Mouse (Mus musculus): ENCODE measurements at regions not wholly inside any gene's neighbourhood (a gene's known extent, or its start where the extent isn't known, plus 50 kb on each side); places are given as distances from the start of the nearest gene placed in this dataset.

- WGBS, result 22% methylated on average over 6 of the region's 6 CpGs
- peaks cover 3% of the 10 kb centered on the region; the same call in 1 of the 2 replicates for H3K9me3 ChIP-seq (ENCODE audit: low read length)
- H3K27ac ChIP-seq (ENCODE audit: low read length), result peak overlapping the region; percentile 17; the same call in 1 of the 2 replicates
- no peak overlapping the region for H3K4me2 ChIP-seq (replicated peaks; ENCODE audit: low read depth, low read length)
- H3K4me3 ChIP-seq (ENCODE audit: low read length), result no peak overlapping the region
- H3K4me1 ChIP-seq (ENCODE audit: insufficient read depth, low read length), result peaks cover 5% of the 10 kb centered on the region; the same call in 1 of the 2 replicates
- no peaks in the 10 kb centered on the region for H3K36me3 ChIP-seq (ENCODE audit: insufficient read depth, low read length)
- H3K27me3 ChIP-seq (ENCODE audit: insufficient read depth, low read length), result no peaks in the 10 kb centered on the region
- no peak overlapping the region for H3K9ac ChIP-seq (replicated peaks; ENCODE audit: low read length)
- peak; percentile 67; the same call in 1 of the 2 replicates for ATAC-seq (ENCODE audit: low FRiP score, low TSS enrichment)
Observed at GRCm38 (mm10) chr11:71541178-71541845, 208.4 kb upstream of the Wscd1 start.

DNA sequence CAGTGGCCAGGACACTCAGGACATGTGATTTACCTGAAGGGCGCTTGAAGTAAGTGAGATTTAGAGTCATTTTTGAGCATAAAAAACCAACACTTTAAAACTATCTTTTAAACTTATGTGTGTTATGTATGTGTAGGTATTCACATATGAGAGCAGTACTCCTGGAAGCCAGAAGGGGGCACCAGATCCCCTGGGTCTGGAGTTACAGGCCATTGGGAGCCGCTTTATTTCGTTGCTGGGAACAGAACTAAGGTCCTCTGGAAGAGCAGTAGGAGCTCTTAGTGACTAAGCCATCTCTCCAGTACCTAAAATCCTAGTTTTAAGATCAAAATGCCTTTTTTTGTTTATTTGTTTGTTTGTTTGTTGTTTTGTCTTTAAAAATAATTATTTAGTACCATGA, 192.3 kb upstream of the Wscd1 start:
- no peaks in the 10 kb centered on the region for H3K27me3 ChIP-seq (ENCODE audit: insufficient read depth, low read length)
- no peak overlapping the region for H3K9ac ChIP-seq (replicated peaks; ENCODE audit: low read length)
- H3K4me1 ChIP-seq (ENCODE audit: insufficient read depth, low read length), result no peaks in the 10 kb centered on the region
- H3K9me3 ChIP-seq (ENCODE audit: low read length), result no peaks in the 10 kb centered on the region; the same call in 1 of the 2 replicates
- H3K4me2 ChIP-seq (replicated peaks; ENCODE audit: low read depth, low read length), result no peak overlapping the region
- WGBS, result 92% methylated on average over 3 of the region's 3 CpGs
- no peak overlapping the region for H3K4me3 ChIP-seq (ENCODE audit: low read length)
- ATAC-seq (ENCODE audit: low FRiP score, low TSS enrichment), result no peak
- no peaks in the 10 kb centered on the region for H3K36me3 ChIP-seq (ENCODE audit: insufficient read depth, low read length)
- no peak overlapping the region for H3K27ac ChIP-seq (ENCODE audit: low read length)

GRCm38 (mm10) chr11:71564831-71565230, 184.9 kb upstream of the Wscd1 start:
- H3K9ac ChIP-seq (replicated peaks; ENCODE audit: low read length), result no peak overlapping the region
- H3K27me3 ChIP-seq (ENCODE audit: insufficient read depth, low read length), result no peaks in the 10 kb centered on the region
- H3K4me2 ChIP-seq (replicated peaks; ENCODE audit: low read depth, low read length), result no peak overlapping the region
- no peaks in the 10 kb centered on the region for H3K4me1 ChIP-seq (ENCODE audit: insufficient read depth, low read length)
- no peak for ATAC-seq (ENCODE audit: low FRiP score, low TSS enrichment)
- no peaks in the 10 kb centered on the region for H3K9me3 ChIP-seq (ENCODE audit: low read length)
- no peak overlapping the region for H3K4me3 ChIP-seq (ENCODE audit: low read length)
- no peak overlapping the region for H3K27ac ChIP-seq (ENCODE audit: low read length)
- no peaks in the 10 kb centered on the region for H3K36me3 ChIP-seq (ENCODE audit: insufficient read depth, low read length)

- Histone ChIP-seq H3K9me3 (ENCODE audit: low read length) (no peaks in the 10 kb centered on the region), H3K36me3 (ENCODE audit: insufficient read depth, low read length) (no peaks in the 10 kb centered on the region), H3K4me3 (ENCODE audit: low read length) (no peak overlapping the region), H3K4me1 (ENCODE audit: insufficient read depth, low read length) (no peaks in the 10 kb centered on the region; the same call in 1 of the 2 replicates), H3K27me3 (ENCODE audit: insufficient read depth, low read length) (no peaks in the 10 kb centered on the region), H3K27ac (ENCODE audit: low read length) (no peak overlapping the region), H3K4me2 (replicated peaks; ENCODE audit: low read depth, low read length) (no peak overlapping the region), H3K9ac (replicated peaks; ENCODE audit: low read length) (no peak overlapping the region)
- ATAC-seq (ENCODE audit: low FRiP score, low TSS enrichment), result peak; percentile 39; the same call in 1 of the 2 replicates
- WGBS, result 27% methylated on average over 5 of the region's 5 CpGs
Observed at GRCm38 (mm10) chr11:71576801-71577200, 172.9 kb upstream of the Wscd1 start.

DNA sequence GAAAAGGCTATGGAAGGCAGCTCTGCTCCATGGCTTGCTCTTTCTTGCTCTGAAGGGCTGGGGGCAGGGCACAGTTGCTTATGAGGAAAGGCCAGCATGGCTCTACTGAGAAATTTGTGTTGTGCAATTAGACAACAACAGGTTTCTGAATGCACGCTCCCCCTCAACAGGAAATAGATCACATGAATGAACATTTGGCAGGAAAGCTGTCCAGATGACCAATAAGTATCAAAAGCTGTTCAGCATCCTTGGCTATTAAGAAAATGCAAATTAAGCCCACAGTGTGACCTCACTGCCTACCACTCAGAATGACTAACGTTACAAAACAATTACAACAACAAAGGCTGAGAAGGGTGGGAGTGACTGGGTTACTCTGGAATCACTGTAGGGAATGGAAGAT, 167.9 kb upstream of the Wscd1 start:
- Histone ChIP-seq H3K9me3 (ENCODE audit: low read length) (no peaks in the 10 kb centered on the region), H3K9ac (replicated peaks; ENCODE audit: low read length) (no peak overlapping the region), H3K4me2 (replicated peaks; ENCODE audit: low read depth, low read length) (no peak overlapping the region), H3K27ac (ENCODE audit: low read length) (no peak overlapping the region), H3K27me3 (ENCODE audit: insufficient read depth, low read length) (no peaks in the 10 kb centered on the region), H3K4me3 (ENCODE audit: low read length) (no peak overlapping the region), H3K4me1 (ENCODE audit: insufficient read depth, low read length) (no peaks in the 10 kb centered on the region), H3K36me3 (ENCODE audit: insufficient read depth, low read length) (no peaks in the 10 kb centered on the region)
- 50% methylated on average over 2 of the region's 2 CpGs for WGBS
- no peak for ATAC-seq (ENCODE audit: low FRiP score, low TSS enrichment)

DNA sequence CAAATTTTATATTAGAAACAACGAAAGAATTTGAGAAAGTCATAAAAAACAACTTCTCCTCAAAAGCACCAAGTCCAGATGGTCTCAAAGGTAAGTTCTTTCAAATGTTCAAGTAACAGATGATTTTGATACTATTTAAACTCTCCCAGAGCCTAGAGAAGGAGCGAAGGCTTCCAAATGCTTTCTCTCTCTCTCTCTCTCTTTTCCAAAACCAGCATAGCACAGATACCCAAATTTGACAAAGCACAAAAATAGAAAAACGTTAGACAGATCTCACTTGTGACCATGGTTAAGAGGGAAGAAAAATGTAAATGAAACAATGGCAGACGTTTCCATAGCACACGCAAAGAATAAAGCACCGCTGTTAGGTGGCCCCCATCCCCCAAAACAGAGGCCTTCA, 158.7 kb upstream of the Wscd1 start:
- 91% methylated on average over 6 of the region's 6 CpGs for WGBS
- no peak overlapping the region for H3K27ac ChIP-seq (ENCODE audit: low read length)
- H3K36me3 ChIP-seq (ENCODE audit: insufficient read depth, low read length), result no peaks in the 10 kb centered on the region
- H3K9ac ChIP-seq (replicated peaks; ENCODE audit: low read length), result no peak overlapping the region
- ATAC-seq (ENCODE audit: low FRiP score, low TSS enrichment), result no peak
- no peaks in the 10 kb centered on the region for H3K4me1 ChIP-seq (ENCODE audit: insufficient read depth, low read length)
- H3K9me3 ChIP-seq (ENCODE audit: low read length), result no peaks in the 10 kb centered on the region
- no peak overlapping the region for H3K4me2 ChIP-seq (replicated peaks; ENCODE audit: low read depth, low read length)
- H3K27me3 ChIP-seq (ENCODE audit: insufficient read depth, low read length), result no peaks in the 10 kb centered on the region
- no peak overlapping the region for H3K4me3 ChIP-seq (ENCODE audit: low read length)

GRCm38 (mm10) chr11:71594250-71594847, 155.4 kb upstream of the Wscd1 start:
- Histone ChIP-seq H3K27me3 (ENCODE audit: insufficient read depth, low read length) (no peaks in the 10 kb centered on the region), H3K9me3 (ENCODE audit: low read length) (no peaks in the 10 kb centered on the region), H3K27ac (ENCODE audit: low read length) (no peak overlapping the region), H3K4me1 (ENCODE audit: insufficient read depth, low read length) (no peaks in the 10 kb centered on the region), H3K9ac (replicated peaks; ENCODE audit: low read length) (no peak overlapping the region), H3K4me3 (ENCODE audit: low read length) (no peak overlapping the region), H3K36me3 (ENCODE audit: insufficient read depth, low read length) (no peaks in the 10 kb centered on the region), H3K4me2 (replicated peaks; ENCODE audit: low read depth, low read length) (no peak overlapping the region)
- ATAC-seq (ENCODE audit: low FRiP score, low TSS enrichment), result no peak
- WGBS, result 70% methylated on average over 6 of the region's 6 CpGs

DNA sequence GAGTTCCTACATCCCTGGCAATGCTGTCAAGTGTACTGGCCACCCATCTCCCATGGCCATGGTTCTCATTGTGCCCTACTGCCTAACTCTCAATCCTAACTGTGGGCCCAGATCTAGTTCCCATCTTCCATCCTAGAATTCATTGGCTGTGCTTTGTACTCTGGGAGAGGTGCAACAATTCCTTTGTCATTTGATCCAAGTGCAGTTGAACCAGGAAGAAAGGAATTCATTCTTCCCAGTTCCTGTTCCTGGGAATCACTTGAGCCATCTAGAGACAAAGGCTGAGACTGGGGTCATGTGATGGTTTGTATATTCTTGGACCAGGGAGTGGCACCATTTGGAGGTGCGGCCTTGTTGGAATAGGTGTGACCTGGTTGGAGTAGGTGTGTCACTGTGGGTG, 152.0 kb upstream of the Wscd1 start:
- Histone ChIP-seq H3K27me3 (ENCODE audit: insufficient read depth, low read length) (no peaks in the 10 kb centered on the region), H3K9me3 (ENCODE audit: low read length) (no peaks in the 10 kb centered on the region), H3K4me3 (ENCODE audit: low read length) (no peak overlapping the region), H3K9ac (replicated peaks; ENCODE audit: low read length) (no peak overlapping the region), H3K27ac (ENCODE audit: low read length) (no peak overlapping the region), H3K36me3 (ENCODE audit: insufficient read depth, low read length) (no peaks in the 10 kb centered on the region), H3K4me2 (replicated peaks; ENCODE audit: low read depth, low read length) (no peak overlapping the region), H3K4me1 (ENCODE audit: insufficient read depth, low read length) (no peaks in the 10 kb centered on the region)
- 90% methylated on average over 1 of the region's 1 CpGs for WGBS
- ATAC-seq (ENCODE audit: low FRiP score, low TSS enrichment), result no peak

GRCm38 (mm10) chr11:71610782-71611181, 138.9 kb upstream of the Wscd1 start:
- no peak overlapping the region for H3K4me3 ChIP-seq (ENCODE audit: low read length)
- no peaks in the 10 kb centered on the region for H3K4me1 ChIP-seq (ENCODE audit: insufficient read depth, low read length)
- no peaks in the 10 kb centered on the region for H3K27me3 ChIP-seq (ENCODE audit: insufficient read depth, low read length)
- 63% methylated on average over 9 of the region's 9 CpGs for WGBS
- no peak for ATAC-seq (ENCODE audit: low FRiP score, low TSS enrichment)
- no peak overlapping the region for H3K27ac ChIP-seq (ENCODE audit: low read length)
- H3K4me2 ChIP-seq (replicated peaks; ENCODE audit: low read depth, low read length), result no peak overlapping the region
- H3K9me3 ChIP-seq (ENCODE audit: low read length), result no peaks in the 10 kb centered on the region
- no peaks in the 10 kb centered on the region for H3K36me3 ChIP-seq (ENCODE audit: insufficient read depth, low read length)
- H3K9ac ChIP-seq (replicated peaks; ENCODE audit: low read length), result no peak overlapping the region

GRCm38 (mm10) chr11:71615526-71615925, 134.2 kb upstream of the Wscd1 start:
- H3K9ac ChIP-seq (replicated peaks; ENCODE audit: low read length), result no peak overlapping the region
- no peaks in the 10 kb centered on the region for H3K4me1 ChIP-seq (ENCODE audit: insufficient read depth, low read length)
- H3K9me3 ChIP-seq (ENCODE audit: low read length), result peaks cover 3% of the 10 kb centered on the region; the same call in 1 of the 2 replicates
- no peak overlapping the region for H3K4me3 ChIP-seq (ENCODE audit: low read length)
- H3K36me3 ChIP-seq (ENCODE audit: insufficient read depth, low read length), result no peaks in the 10 kb centered on the region
- no peak for ATAC-seq (ENCODE audit: low FRiP score, low TSS enrichment)
- no peak overlapping the region for H3K27ac ChIP-seq (ENCODE audit: low read length)
- 79% methylated on average over 5 of the region's 5 CpGs for WGBS
- no peaks in the 10 kb centered on the region for H3K27me3 ChIP-seq (ENCODE audit: insufficient read depth, low read length)
- H3K4me2 ChIP-seq (replicated peaks; ENCODE audit: low read depth, low read length), result no peak overlapping the region

Data from kidney, embryonic 16.5 days (tissue).